Mouse (Mus musculus): ENCODE measurements around the gene Tirap. TPM values are rescaled to one million over a fixed set of nuclear protein-coding genes. Genes with fewer than 3 reads are reported as not detected.

The Tirap gene
- total RNA-seq (2023; ENCODE audit: inconsistent age) = 14.0 to 17.1 TPM (median 15.8 TPM) in 4 replicates

DNA sequence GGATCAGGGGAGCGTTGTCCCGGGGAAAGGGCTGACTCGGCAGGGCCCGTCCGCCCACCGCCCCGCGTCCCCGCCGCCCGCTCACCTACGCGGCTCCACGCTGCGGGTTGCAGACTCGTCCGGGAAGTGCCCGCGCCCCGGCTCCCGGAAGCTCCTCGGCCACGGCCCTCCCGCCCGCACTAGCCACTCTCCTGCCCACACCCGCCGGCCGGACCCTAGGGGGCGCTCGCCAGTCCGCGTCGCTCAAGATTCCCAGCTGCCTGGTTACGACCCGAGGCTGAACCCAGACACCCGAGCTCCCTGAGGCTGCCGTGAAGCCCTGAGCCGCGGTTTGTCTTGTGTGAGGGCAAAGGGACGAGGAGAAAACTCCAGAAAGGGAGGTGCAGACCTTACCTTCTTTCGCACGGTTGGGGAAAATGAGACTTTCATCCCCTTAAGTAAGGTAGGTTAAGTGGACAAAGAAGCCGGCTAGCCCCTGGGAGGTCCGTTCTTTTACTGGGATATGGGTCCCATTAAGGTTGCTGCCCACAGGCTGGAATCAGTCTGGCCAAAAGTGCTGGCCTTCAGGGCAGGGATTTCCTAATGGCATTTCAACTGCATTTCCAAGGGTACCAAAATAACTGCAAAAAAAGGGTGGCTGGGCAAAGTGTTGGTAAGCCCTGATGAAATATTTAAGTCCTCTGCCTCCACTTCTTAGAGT, at the start of gene Tirap, which contains the start of gene Srpr:
Gene Tirap (minus strand): TSS at position 520 of the 700 bp plus-strand sequence.
Gene Srpr (plus strand): TSS at position 404 of the 700 bp plus-strand sequence.

DNA sequence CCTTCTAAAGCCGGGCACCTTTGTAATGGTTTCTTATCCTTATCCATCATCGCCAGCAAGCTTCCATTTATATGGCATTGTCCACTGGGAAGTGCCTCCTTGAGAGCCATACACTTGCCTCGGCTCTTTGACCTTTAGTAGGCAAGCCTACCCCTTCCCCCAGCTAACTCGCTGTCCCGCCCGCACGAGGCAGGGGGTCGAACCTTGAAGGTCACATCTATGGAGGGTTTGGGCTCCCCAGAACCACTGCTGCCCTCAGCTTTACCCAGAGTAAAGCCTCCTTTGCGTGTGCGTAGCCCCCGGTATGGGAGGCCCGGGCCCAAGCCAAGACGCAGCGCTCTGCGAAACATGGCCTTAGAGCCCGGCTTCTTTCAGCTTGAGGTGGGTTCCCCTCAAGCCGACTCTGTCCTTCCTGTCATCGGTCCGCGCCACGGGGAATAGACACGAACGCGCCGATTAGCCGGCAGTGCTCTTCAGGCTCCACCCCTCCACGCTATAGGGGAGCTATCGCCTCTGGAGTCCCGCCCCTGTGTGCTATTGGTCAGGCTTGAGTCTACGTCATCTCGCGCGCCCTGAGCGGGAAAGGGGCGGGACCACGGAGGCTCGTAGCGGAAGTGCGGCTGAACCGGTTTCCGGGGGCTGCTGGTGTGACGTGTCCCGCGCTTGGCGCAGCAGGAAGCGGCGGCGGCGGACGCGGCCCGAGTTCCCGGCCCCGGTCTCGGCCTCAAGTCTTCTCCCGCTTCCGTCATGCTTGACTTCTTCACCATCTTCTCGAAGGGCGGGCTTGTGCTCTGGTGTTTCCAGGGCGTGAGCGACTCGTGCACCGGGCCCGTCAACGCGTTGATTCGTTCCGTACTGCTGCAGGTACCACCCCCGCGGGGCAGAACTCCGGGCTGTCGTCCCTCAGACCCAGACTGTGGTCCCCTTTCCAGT, 10.7 kb upstream of the Tirap start, which contains the start of gene Foxred1:
Gene Foxred1 (minus strand): TSS at position 514 of the 933 bp plus-strand sequence.

DNA sequence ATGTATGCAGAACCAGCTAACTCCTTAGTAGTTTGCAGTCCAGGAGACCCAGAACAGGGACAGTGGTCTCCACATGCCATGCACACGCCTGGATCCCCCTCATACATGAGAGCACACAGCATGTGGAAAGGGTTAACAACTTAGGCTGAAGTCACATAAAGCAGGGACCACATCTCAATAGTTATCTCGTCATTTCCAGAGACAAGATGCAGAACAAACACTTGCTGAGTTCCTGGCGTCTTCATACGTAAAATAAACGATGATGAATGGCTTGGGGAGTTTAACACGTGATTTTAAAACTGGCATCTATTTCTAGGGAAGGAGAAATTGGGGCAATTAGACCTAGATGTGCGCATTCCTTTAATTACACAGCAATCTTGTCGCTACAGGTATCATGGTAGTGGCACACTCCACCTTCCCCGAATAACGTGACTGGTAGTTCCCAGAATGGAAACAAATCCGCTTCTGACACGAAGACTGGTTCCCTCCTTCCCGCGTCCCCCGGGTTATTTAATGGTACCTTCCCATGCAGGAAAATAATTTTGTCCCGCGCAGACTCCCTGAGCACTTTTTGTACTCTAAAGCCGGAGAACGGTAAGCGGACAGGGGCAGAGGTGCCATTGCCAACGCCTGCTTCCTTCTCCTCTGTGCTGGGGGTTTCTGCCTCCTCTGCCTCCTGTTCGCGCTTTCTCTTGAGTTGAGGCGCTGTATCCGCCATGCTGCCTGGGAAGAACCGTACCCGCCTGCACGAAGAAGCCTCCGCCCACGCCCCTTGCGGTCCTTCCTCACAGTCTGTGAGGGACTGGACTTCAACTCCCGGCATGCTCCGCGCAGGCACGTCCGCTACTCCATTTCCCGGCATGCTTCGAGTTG, 24.6 kb downstream of the Tirap start, which contains the start of gene Dcps:
Gene Dcps (minus strand): TSS at position 811 of the 873 bp plus-strand sequence.

Other genes starting within 250 kb of the Tirap start
- 11.0 to 16.1 TPM (median 12.6 TPM) in 4 replicates for gene St3gal4, start 81.0 kb downstream of the Tirap start, total RNA-seq (2023; ENCODE audit: inconsistent age)
- gene Dcps, start 24.2 kb downstream of the Tirap start, total RNA-seq (2023; ENCODE audit: inconsistent age) = 35.0 to 41.1 TPM (median 37.4 TPM) in 4 replicates
- gene Srpr, start 116 bp downstream of the Tirap start, total RNA-seq (2023; ENCODE audit: inconsistent age) = 123 to 133 TPM (median 128 TPM) in 4 replicates
- gene Foxred1, start 10.8 kb upstream of the Tirap start, total RNA-seq (2023; ENCODE audit: inconsistent age) = 32.4 to 40.0 TPM (median 35.1 TPM) in 4 replicates
- 20.6 to 23.4 TPM (median 22.2 TPM) in 4 replicates for gene Fam118b, start 67.5 kb upstream of the Tirap start, total RNA-seq (2023; ENCODE audit: inconsistent age)
- gene Rpusd4, start 67.6 kb upstream of the Tirap start, total RNA-seq (2023; ENCODE audit: inconsistent age) = 23.8 to 29.7 TPM (median 24.8 TPM) in 4 replicates
- gene Cdon, start 220.8 kb upstream of the Tirap start, total RNA-seq (2023; ENCODE audit: inconsistent age) = 6.0 to 9.6 TPM (median 7.2 TPM) in 4 replicates

All from B cell, adult (primary cell).